Mouse (Mus musculus) ES-Bruce4 (cell line): ENCODE data around the gene 2310050C09Rik.

Experiments used
- CTCF ChIP-seq: IDR thresholded peaks from one replicate; pipeline ENCODE4 v1.8.1; 2011; ENCODE audit warnings: low read depth, low read length
- EP300 ChIP-seq: IDR thresholded peaks from 2 replicates; pipeline ENCODE4 v1.6.1; 2011; ENCODE audit warnings: low read depth, low read length; ENCODE audit not compliant: insufficient read depth
- POLR2A ChIP-seq: IDR thresholded peaks from one replicate; pipeline ENCODE4 v1.8.1; 2011; ENCODE audit warnings: low read length; ENCODE audit not compliant: insufficient read depth

- TF ChIP-seq POLR2A (no peak), CTCF (no peak), EP300 (no peak)
Measured at GRCm38 (mm10) chr3:92905182-92905581, 35.2 kb upstream of the 2310050C09Rik start.
